Mouse (Mus musculus) MEL (cell line): ENCODE data around the gene Cfap43. TPM values are rescaled to one million over a fixed set of nuclear protein-coding genes. Genes with fewer than 3 reads are reported as not detected.

Experiments used
- DNase-seq: peaks from one replicate; pipeline ENCODE4 v3.0.0; 2011; ENCODE audit warnings: low read depth, low spot score
- H3K27ac ChIP-seq: 2 replicates; pipeline ENCODE4 v1.5.1; 2012; ENCODE audit warnings: low read depth, mild to moderate bottlenecking, control low read depth, low read length, moderate library complexity; ENCODE audit not compliant: control insufficient read depth
- H3K27me3 ChIP-seq, 2 experiments: fragments of 150-350 bp in 1 of 2; sonication (generic) in 1 of 2; 2 replicates each; pipeline ENCODE4 v1.6.1; 2012; ENCODE audit warnings: low read length in 2 of 2, mild to moderate bottlenecking in 2 of 2, improper control_type of control experiment in 1 of 2, moderate library complexity in 1 of 2; ENCODE audit not compliant: insufficient read depth in 2 of 2, control insufficient read depth in 1 of 2
- H3K36me3 ChIP-seq, 2 experiments: 2 replicates each; pipeline ENCODE4 v1.6.1; 2012 to 2014; ENCODE audit warnings: low read length in 2 of 2, improper control_type of control experiment in 1 of 2, inconsistent platforms in 1 of 2, mild to moderate bottlenecking in 1 of 2; ENCODE audit not compliant: insufficient read depth in 2 of 2, control insufficient read depth in 1 of 2
- H3K4me1 ChIP-seq, 2 experiments: fragments of 150-350 bp in 1 of 2; sonication (generic) in 1 of 2; 2 replicates each; pipeline ENCODE4 v1.6.1; 2012; ENCODE audit warnings: low read length in 2 of 2, improper control_type of control experiment in 1 of 2, mild to moderate bottlenecking in 1 of 2; ENCODE audit not compliant: insufficient read depth in 2 of 2, control insufficient read depth in 1 of 2
- H3K4me3 ChIP-seq, 2 experiments: fragments of 150-350 bp in 1 of 2; sonication (generic) in 1 of 2; 2 replicates each; pipeline ENCODE4 v1.5.1; 2012; ENCODE audit warnings: low read depth in 2 of 2, low read length in 2 of 2, mild to moderate bottlenecking in 2 of 2, moderate library complexity in 2 of 2, control low read depth in 1 of 2, improper control_type of control experiment in 1 of 2; ENCODE audit not compliant: control insufficient read depth in 1 of 2, insufficient read depth in 1 of 2
- H3K79me2 ChIP-seq: 2 replicates; pipeline ENCODE4 v1.6.1; 2012; ENCODE audit warnings: mild to moderate bottlenecking, low read length, moderate library complexity; ENCODE audit not compliant: control insufficient read depth, poor library complexity, insufficient read depth
- H3K9ac ChIP-seq: 2 replicates; pipeline ENCODE4 v1.6.1; 2012; ENCODE audit warnings: low read depth, mild to moderate bottlenecking, control low read depth, low read length, moderate library complexity; ENCODE audit not compliant: control insufficient read depth, poor library complexity, severe bottlenecking
- H3K9me3 ChIP-seq: fragments of 150-350 bp; sonication (generic); replicated peaks from 2 replicates; pipeline ENCODE4 v1.6.1; 2012; ENCODE audit warnings: mild to moderate bottlenecking, low read length, improper control_type of control experiment, moderate library complexity; ENCODE audit not compliant: insufficient read depth
- BHLHE40 ChIP-seq: IDR thresholded peaks from 2 replicates; pipeline ENCODE4 v1.6.1; 2012; ENCODE audit warnings: low read depth, mild to moderate bottlenecking, inconsistent platforms, low read length, improper control_type of control experiment, borderline replicate concordance
- CHD1 ChIP-seq: IDR thresholded peaks from 2 replicates; pipeline ENCODE4 v1.6.1; 2012; ENCODE audit warnings: low read depth, mild to moderate bottlenecking, inconsistent platforms, low read length, improper control_type of control experiment
- CHD2 ChIP-seq: IDR thresholded peaks from 2 replicates; pipeline ENCODE4 v1.6.1; 2011; ENCODE audit warnings: low read length, improper control_type of control experiment
- CTCF ChIP-seq, 3 experiments: IDR thresholded peaks in 2 of 3; conservative IDR thresholded peaks in 1 of 3; 2 replicates each; pipeline ENCODE4 v1.5.1; 2011 to 2012; ENCODE audit warnings: low read length in 3 of 3, low read depth in 2 of 3, mild to moderate bottlenecking in 2 of 3, improper control_type of control experiment in 1 of 3, inconsistent platforms in 1 of 3, mixed read lengths in 1 of 3, moderate library complexity in 1 of 3; ENCODE audit not compliant: control insufficient read depth in 1 of 3, insufficient read depth in 1 of 3, poor library complexity in 1 of 3, severe bottlenecking in 1 of 3
- EP300 ChIP-seq, 2 experiments: IDR thresholded peaks; 2 replicates each; pipeline ENCODE4 v1.6.1; 2011; ENCODE audit warnings: improper control_type of control experiment in 2 of 2, low read length in 2 of 2, low read depth in 1 of 2, mild to moderate bottlenecking in 1 of 2
- ETS1 ChIP-seq: IDR thresholded peaks from 2 replicates; pipeline ENCODE4 v1.6.1; 2012; ENCODE audit warnings: low read depth, mild to moderate bottlenecking, inconsistent platforms, low read length, improper control_type of control experiment, moderate library complexity
- MAX ChIP-seq: IDR thresholded peaks from 2 replicates; pipeline ENCODE4 v1.6.1; 2011; ENCODE audit warnings: low read length, improper control_type of control experiment
- MAZ ChIP-seq: IDR thresholded peaks from 2 replicates; pipeline ENCODE4 v1.6.1; 2012; ENCODE audit warnings: low read depth, mild to moderate bottlenecking, inconsistent platforms, low read length, improper control_type of control experiment
- MXI1 ChIP-seq: IDR thresholded peaks from 2 replicates; pipeline ENCODE4 v1.6.1; 2011; ENCODE audit warnings: mild to moderate bottlenecking, low read depth, low read length, improper control_type of control experiment
- POLR2AphosphoS2 ChIP-seq: IDR thresholded peaks from 2 replicates; pipeline ENCODE4 v1.6.1; 2011; ENCODE audit warnings: low read length, improper control_type of control experiment
- TAL1 ChIP-seq: IDR thresholded peaks from 2 replicates; pipeline ENCODE4 v1.6.1; 2012; ENCODE audit warnings: mild to moderate bottlenecking, inconsistent platforms, low read length, moderate library complexity, mixed read lengths
- TCF12 ChIP-seq: IDR thresholded peaks from 2 replicates; pipeline ENCODE4 v1.6.1; 2014; ENCODE audit warnings: low read depth, mild to moderate bottlenecking, inconsistent platforms, low read length, improper control_type of control experiment, moderate library complexity
- UBTF ChIP-seq: IDR thresholded peaks from 2 replicates; pipeline ENCODE4 v1.6.1; 2012; ENCODE audit warnings: low read depth, mild to moderate bottlenecking, inconsistent platforms, low read length, improper control_type of control experiment, moderate library complexity, borderline replicate concordance; ENCODE audit not compliant: insufficient read depth
- USF1 ChIP-seq: IDR thresholded peaks from 2 replicates; pipeline ENCODE4 v1.6.1; 2014; ENCODE audit warnings: low read depth, mild to moderate bottlenecking, inconsistent platforms, low read length, improper control_type of control experiment, moderate library complexity
- USF2 ChIP-seq, 2 experiments: IDR thresholded peaks; 2 replicates each; pipeline ENCODE4 v1.6.1; 2011 to 2012; ENCODE audit warnings: improper control_type of control experiment in 2 of 2, low read length in 2 of 2, borderline replicate concordance in 1 of 2, inconsistent platforms in 1 of 2, low read depth in 1 of 2, mild to moderate bottlenecking in 1 of 2; ENCODE audit not compliant: insufficient read depth in 1 of 2
- ZC3H11A ChIP-seq: IDR thresholded peaks from 2 replicates; pipeline ENCODE4 v1.6.1; 2012; ENCODE audit warnings: low read depth, mild to moderate bottlenecking, inconsistent platforms, low read length, improper control_type of control experiment
- ZKSCAN1 ChIP-seq: IDR thresholded peaks from 2 replicates; pipeline ENCODE4 v1.6.1; 2012; ENCODE audit warnings: low read depth, mild to moderate bottlenecking, inconsistent platforms, low read length, improper control_type of control experiment, moderate library complexity
- polyA plus RNA-seq, 2 experiments: library from polyadenylated mRNA; stranded (reverse) in 1 of 2; unstranded in 1 of 2; fragments of >175 nt in 1 of 2; fragments of >200 nt in 1 of 2; gene quantifications; 2 replicates each; pipeline versions ENCODE4 v1.2.1 to v1.2.4; 2012; ENCODE audit warnings: low replicate concordance in 2 of 2, low read depth in 1 of 2; ENCODE audit not compliant: insufficient read length in 2 of 2, insufficient read depth in 1 of 2, missing spikeins in 1 of 2
- total RNA-seq: library from RNA; depleted of rRNA; stranded (reverse); fragments of 300-350 nt; gene quantifications from 2 replicates; pipeline ENCODE4 v1.2.3, GENCODE M21; 2012

Cfap43 gene
- total and polyA plus RNA-seq, 3 experiments = 0.10 to 0.12 TPM; not detected in 1

GRCm38 (mm10) chr19:47888037-47888436 is 31.1 kb downstream of the Cfap43 start:
- Histone ChIP-seq H3K27me3 (no peaks in the 10 kb centered on the region), H3K36me3 (no peaks in the 10 kb centered on the region), H3K4me1 (0 out of 4 replicates have a peak, but pooled peaks cover 0 to 3% of the 10 kb centered on the region in 2 experiments), H3K9me3 (no peaks in the 10 kb centered on the region), H3K79me2 (no peaks in the 10 kb centered on the region), H3K4me3 (no peak overlapping the region), H3K27ac (no peak overlapping the region), H3K9ac (no peak overlapping the region)
- DNase-seq = no peak
- no peak for TF ChIP-seq ETS1
- TF ChIP-seq, all 39 proteins: peak for 0

DNA sequence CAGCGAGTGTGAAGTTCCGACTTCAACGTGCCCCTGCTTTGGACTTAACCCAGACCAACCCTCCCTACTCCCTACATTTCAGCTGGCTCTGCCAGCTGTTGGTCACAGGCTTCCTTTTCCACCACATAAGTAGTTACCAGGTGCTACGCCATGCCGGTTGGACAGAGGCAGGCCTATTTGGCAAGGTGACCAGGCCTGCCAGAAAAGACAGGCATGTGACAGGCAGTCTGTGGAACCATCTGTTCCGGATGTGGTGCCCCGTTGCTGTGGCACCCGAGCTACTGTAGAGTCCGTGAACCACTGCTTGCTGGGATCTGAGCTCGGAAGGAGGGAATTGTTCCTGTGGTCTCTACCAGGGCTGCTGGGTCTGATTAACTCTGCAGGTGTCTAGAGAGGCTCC is 31.7 kb downstream of the Cfap43 start:
- H3K4me1 ChIP-seq = 0 out of 4 replicates have a peak, but pooled peaks cover 0 to 3% of the 10 kb centered on the region in 2 experiments
- H3K9me3 ChIP-seq = no peaks in the 10 kb centered on the region
- no peaks in the 10 kb centered on the region for H3K36me3 ChIP-seq
- TF ChIP-seq CTCF (IDR thresholded peaks at IDR 0.05 in 2 of 3, conservative IDR thresholded peaks at IDR 0.05 in 1 of 3; ENCODE audit: control insufficient read depth in 1 of 3, insufficient read depth in 1 of 3, low read depth in 2 of 3, low read length in 3 of 3, poor library complexity in 1 of 3, severe bottlenecking in 1 of 3) (no peak), TAL1 (no peak), ZKSCAN1 (no peak), ETS1 (no peak), MAX (no peak), UBTF (no peak), USF1 (no peak), POLR2AphosphoS2 (no peak), CHD2 (no peak), ZC3H11A (no peak), USF2 (IDR thresholded peaks at IDR 0.05; ENCODE audit: borderline replicate concordance in 1 of 2, insufficient read depth in 1 of 2, low read depth in 1 of 2, low read length in 2 of 2) (no peak), EP300 (IDR thresholded peaks at IDR 0.05; ENCODE audit: low read depth in 1 of 2, low read length in 2 of 2) (no peak)
- no peak overlapping the region for H3K9ac ChIP-seq
- no peaks in the 10 kb centered on the region for H3K27me3 ChIP-seq
- no peaks in the 10 kb centered on the region for H3K79me2 ChIP-seq
- H3K27ac ChIP-seq = no peak overlapping the region
- no peak for DNase-seq
- no peak overlapping the region for H3K4me3 ChIP-seq

DNA sequence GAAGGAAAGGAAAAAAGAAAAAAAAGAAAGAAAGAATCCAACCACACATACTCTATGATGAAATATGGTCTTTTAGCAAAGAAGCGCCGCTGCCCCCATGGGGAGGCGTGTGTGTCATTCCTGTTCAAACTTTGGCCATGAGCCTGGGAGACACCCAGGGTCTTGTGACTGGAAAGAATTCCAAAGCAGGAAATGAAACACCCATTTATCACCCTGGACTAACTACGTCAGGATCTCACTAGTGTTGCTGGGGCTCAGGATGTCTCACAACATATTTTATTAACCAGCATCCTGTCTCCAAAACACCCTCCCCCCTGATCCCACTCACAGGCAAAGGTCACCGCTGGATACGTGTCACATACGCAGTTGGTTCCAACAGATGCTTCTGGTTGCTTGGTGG is 32.5 kb downstream of the Cfap43 start:
- Histone ChIP-seq H3K4me1 (0 out of 4 replicates have a peak, but pooled peaks cover 0 to 3% of the 10 kb centered on the region in 2 experiments), H3K36me3 (peaks cover 0 to 2% of the 10 kb centered on the region in 2 experiments; a peak in 1 of 4 replicates), H3K9me3 (no peaks in the 10 kb centered on the region), H3K79me2 (no peaks in the 10 kb centered on the region)
- no peak for DNase-seq
- TF ChIP-seq TCF12 = no peak
- no peak for TF ChIP-seq CHD1
- TF ChIP-seq BHLHE40 = no peak
- TF ChIP-seq MXI1 = no peak
- TF ChIP-seq MAZ = no peak
- TF ChIP-seq, all 39 proteins: peak for 0
- no peak overlapping the region for H3K9ac ChIP-seq
- no peak overlapping the region for H3K27ac ChIP-seq
- H3K27me3 ChIP-seq = no peaks in the 10 kb centered on the region
- H3K4me3 ChIP-seq = no peak overlapping the region
